Mouse (Mus musculus) left cerebral cortex, adult 8-10 months (tissue): ENCODE results near the gene Crtc2. TPM values are rescaled to one million over a fixed set of nuclear protein-coding genes. Genes with fewer than 3 reads are reported as not detected.
A peak's percentile ranks its signal among the peaks of the same experiment; 100 is the strongest.
"Not testable (repeated sequence)": the region's sequence is repeated elsewhere in the genome, so short reads cannot be mapped to it uniquely, and the experiment has no call there.

Source experiments
- DNase-seq, 2 experiments: peaks; one replicate each; pipeline ENCODE4 v3.0.0; 2022; ENCODE audit warnings: low spot score in 2 of 2
- total RNA-seq, 4 experiments: library from RNA; stranded (reverse); gene quantifications; 2 replicates each; pipeline ENCODE4 v1.2.4; 2022

Gene Crtc2
- total RNA-seq, 4 experiments from 2014 or later = 33.0 to 41.6 (median 35.8) TPM

DNA sequence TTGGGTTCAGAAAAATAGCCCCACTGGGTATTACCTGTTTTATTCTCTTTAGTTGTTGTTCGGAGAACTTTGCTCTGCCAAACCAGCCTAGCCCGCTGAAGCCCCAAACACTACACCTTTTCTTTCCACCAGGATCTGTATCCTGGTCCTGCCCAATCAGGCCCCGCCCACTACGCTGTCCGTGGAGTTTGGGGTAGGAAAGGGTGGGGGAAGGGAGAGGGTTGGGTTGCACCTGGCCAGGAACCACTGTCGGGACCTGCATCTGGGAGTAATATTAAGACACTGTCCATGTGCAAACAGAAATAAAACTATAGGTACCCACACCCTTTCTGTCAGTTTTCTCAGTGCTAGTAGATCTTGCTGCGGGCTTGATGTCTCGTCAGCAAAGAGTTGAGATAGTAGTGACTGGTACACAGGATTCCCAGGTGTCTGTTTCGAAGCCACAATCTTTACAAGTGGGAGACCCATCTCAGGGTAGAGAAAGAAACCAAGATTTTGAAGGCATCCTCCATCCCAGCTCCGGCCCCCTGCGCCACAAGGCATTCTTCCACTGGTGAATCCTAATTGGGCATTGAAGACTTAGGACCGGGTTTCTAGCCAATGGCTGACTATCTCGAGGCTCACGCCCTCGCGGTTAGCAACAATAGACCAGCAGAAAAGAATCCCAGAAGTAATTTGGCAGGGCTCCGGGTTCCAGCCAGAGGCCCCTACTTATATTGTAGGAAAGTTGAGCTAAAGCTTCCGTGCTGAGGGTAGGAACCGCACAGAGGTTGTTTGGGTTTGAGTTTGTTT lies 10.8 kb upstream of the Crtc2 start, which contains the start of gene Creb3l4:
TSS of gene Creb3l4 (minus strand) at position 529 of the 792 bp plus-strand sequence.
- no peak for DNase-seq

- DNase-seq = no peak
Observed at GRCm38 (mm10) chr3:90245406-90245805, 8.6 kb upstream of the Crtc2 start.

DNA sequence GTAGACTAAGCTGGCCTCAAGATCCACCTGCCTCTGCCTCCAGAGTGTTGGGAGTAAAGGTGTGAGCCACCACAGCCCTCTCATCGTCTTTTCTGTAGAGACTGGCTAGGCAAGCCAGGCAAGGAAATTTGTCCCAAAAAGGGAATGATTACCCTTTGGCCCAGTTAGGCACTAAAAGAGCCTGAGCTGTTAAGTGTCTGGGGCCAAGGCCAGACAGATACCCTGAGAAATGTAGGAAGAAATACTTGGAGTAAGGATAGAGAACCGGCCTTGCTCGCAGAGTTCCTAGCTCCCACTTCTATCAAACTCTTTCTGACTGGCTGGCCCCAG lies 6.4 kb upstream of the Crtc2 start:
- no peak for DNase-seq

GRCm38 (mm10) chr3:90247960-90248745 lies 5.8 kb upstream of the Crtc2 start, which contains the start of gene Slc39a1:
Gene Slc39a1, plus strand, starts transcription at chr3:90248172.
- peak; percentile 81 to 92 for DNase-seq

DNA sequence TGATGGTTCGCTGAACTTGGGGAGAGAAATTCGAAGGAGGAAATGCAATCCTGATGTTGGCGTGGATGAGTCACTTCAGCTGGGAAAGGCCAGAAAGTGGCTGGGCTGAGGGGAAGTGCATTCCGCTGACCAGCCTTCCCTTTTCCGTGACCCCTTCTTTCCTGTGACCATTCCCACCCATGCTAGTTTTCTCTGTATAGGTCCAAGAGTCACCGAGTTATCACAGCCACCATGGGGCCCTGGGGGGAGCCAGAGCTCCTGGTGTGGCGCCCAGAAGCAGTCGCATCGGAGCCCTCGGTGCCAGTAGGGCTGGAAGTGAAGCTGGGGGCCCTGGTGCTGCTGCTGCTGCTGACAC lies 5.2 kb upstream of the Crtc2 start:
- DNase-seq = no peak

DNA sequence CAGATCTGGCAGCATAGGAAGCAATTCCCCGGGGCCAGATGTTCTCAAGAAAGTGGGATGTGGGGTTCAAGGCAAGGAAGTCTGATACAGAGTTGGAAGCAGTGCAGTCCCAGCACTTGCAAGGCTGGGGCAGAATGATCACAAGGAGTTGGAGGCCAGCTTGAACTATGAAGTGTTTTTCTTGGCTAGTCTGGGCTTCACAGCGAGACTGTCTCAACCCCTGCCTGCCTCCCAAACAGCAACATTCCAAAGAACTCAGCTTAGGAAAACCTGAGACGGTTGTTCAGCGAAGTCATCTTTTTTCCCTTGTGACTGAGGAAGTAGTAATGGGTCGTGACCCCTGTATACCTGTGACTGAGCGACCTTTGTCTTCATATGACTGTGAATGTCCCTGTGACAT lies 3.2 kb upstream of the Crtc2 start:
- no peak for DNase-seq

DNA sequence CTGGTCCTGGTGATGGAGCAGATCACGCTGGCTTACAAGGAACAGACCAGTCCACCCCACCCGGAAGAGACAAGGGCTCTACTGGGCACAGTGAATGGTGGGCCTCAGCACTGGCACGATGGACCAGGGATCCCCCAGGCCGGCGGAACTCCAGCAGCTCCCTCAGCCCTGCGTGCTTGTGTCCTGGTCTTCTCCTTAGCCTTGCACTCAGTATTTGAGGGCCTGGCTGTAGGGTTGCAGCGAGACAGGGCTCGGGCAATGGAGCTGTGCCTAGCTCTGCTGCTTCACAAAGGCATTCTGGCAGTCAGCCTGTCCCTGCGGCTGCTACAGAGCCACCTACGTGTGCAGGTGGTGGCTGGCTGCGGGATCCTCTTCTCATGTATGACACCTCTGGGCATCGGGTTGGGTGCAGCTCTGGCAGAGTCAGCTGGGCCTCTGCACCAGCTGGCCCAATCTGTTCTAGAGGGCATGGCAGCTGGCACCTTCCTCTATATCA lies 2.2 kb upstream of the Crtc2 start:
- DNase-seq = peak in 1 of 2 experiments; percentile 65

- not testable (repeated sequence) for DNase-seq
Observed at GRCm38 (mm10) chr3:90252659-90253058, 1.3 kb upstream of the Crtc2 start.

GRCm38 (mm10) chr3:90253174-90253573 lies 789 bp upstream of the Crtc2 start:
- DNase-seq = not testable (repeated sequence)

- DNase-seq = no peak
Observed at GRCm38 (mm10) chr3:90254419-90255193, 643 bp downstream of the Crtc2 start.

DNA sequence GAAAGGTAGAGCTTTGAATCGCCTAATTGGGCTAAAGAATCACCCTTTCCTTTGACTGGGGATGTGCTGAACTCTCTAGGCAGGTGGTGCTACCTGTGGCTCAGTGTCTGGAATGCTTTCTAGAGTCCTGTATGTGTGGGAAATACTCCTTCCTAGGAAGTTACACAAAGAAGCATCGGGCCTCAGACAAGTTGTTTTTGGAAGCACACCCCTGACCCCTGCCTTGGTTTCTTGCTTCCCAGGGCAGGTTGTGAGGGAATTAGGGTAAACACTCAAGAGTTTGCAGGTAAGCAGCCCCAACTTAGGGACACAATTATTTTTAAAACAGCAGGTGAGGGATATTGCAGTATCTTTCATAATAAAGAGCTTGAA lies 1.2 kb downstream of the Crtc2 start:
- no peak for DNase-seq

- no peak for DNase-seq
Observed at GRCm38 (mm10) chr3:90255784-90256353, 1.9 kb downstream of the Crtc2 start.

GRCm38 (mm10) chr3:90256731-90257530 lies 3.0 kb downstream of the Crtc2 start:
- DNase-seq = no peak

DNA sequence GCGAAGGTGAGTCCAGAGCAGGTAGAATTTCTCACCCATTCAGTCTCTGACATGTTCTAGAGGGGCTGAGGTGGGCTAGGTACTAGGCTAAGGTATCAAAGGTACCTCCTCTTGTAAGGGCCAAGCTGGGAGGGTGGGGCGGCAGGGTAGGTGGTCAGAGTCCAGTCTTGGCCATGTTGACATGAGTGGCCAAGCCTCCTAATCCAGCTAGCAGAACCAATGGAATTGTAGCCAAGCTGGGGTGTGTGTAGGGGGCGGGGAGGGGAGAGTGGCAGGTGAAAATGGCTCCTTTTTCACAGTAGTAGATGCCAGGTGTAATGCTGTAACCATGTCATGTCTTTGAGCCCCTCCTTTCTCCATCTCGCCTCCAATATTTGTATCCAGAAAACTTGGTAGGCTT lies 4.6 kb downstream of the Crtc2 start:
- DNase-seq = no peak

GRCm38 (mm10) chr3:90263121-90263771 lies 9.3 kb downstream of the Crtc2 start:
- no peak for DNase-seq

- no peak for DNase-seq
Observed at GRCm38 (mm10) chr3:90264687-90265033, 10.7 kb downstream of the Crtc2 start.

DNA sequence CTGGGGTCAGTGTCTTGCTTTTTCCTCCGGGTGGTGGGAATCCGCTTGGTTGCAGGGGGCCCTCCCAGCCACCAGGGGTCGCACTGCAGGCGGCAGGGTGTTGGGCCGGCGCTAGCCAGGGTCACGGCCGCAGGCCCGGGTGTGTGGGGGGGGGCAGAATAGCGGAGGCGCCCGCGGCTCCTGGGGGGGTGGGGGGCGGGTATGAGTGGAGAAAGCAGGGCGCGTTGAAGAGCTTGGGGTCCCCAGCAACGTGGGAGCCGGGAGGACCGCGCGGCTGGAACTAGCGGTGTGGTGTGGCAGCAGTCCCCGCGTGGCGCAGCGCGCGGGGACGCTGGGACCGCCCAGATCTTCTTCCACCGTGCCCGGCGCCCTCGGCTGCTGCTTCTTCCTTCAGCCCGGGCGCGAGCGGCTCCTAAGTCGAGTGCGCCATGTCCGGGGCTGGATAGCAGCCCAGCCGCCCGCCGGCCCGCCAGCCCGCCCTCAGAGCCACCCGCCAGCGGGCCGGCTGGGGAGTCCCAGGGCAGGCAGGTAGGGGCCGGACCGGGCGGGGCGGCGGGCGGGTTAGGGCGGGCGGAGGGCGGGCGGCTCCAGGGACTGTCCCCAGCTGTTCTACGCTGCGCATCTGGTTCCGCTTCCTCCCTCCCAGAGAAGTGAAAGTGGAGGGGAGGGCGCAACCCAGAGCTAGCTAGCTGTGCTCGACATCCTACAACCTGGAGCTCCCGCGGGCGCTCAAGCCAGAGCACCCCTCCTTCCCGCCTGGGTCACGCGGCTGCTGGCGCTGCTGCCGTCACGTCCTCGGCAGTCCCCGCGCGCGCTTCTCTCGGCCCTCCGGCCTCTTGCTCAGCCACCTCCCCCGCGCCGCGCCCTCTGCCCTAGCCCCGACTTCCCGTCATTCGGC lies 11.3 kb downstream of the Crtc2 start, which contains the start of gene Dennd4b:
TSS of gene Dennd4b (plus strand) at position 152 of the 898 bp plus-strand sequence.
- DNase-seq = peak; percentile 81 to 84

GRCm38 (mm10) chr3:90265932-90266741 lies 12.2 kb downstream of the Crtc2 start:
- DNase-seq = no peak
